Mouse (Mus musculus): ENCODE data around the gene Fibp. TPM values are rescaled to one million over a fixed set of nuclear protein-coding genes. Genes with fewer than 3 reads are reported as not detected.

Fibp gene
- polyA plus RNA-seq, 1 experiment = 88.6 TPM

DNA sequence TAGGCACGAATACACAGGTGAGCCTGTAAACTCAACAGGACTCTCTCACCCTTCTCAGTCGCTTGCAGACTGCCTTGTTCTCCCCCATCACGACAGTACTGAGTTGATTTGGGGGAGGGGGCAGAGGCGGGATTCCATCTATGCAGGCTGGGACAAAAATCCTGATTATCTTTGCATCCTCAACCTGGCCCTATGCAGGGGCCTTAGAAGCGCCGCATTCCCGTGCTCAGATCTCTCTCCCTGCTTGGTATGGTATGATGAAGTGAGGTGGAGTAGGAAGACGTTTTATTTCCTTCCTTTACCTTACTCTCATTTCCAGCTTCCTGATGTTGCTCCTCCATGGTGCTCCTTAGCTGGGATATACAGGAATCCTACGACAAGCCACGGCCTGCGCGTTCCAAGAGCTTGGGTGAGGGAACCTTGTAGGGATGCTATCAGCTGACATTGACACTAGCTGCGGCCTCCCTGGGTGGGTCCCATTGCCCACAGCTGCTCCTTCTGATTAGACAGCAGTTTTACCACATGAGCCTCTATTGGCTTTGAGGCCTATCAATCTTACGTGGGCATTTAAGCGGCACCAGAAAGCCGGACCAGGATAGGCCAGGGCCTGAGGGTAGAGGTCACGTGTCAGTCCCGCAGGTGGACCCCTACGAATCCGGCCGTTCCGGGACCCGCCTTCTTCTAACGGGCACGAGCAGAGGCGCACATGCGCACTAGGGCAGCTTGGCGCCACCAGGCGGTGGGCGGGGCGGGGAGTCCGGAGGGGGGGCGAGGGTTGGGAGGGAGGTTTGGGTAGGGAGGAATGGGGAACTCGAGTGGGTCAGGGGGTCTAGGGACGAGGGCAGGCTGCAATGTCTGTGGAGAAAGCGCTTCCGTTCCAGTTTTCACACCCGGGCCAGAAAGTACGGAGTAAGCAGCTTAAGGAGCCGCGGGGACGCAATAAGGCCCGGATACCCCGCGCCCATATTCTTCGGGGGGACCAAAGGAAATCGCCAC, 49.9 kb downstream of the Fibp start, which contains the start of gene Snx32:
Gene Snx32, minus strand, starts transcription at position 508 of the 996 bp plus-strand sequence.
- Histone ChIP-seq H3K4me1 (ENCODE audit: control insufficient read depth, insufficient read depth, low read length) (no peaks in the 10 kb centered on the region; the same call in 1 of the 2 replicates), H3K4me3 (replicated peaks; ENCODE audit: control insufficient read depth, low read depth, low read length) (peak within 1 kb of the TSS; percentile 72), H3K27ac (ENCODE audit: control insufficient read depth, insufficient read depth, low read depth, low read length, poor library complexity) (peak within 1 kb of the TSS; percentile 83)
- WGBS = 2% methylated on average over 47 of the region's 47 CpGs
- 0 out of 2 replicates have a peak, but pooled peaks have one; percentile 20 for TF ChIP-seq POLR2A (IDR thresholded peaks at IDR 0.05; ENCODE audit: borderline replicate concordance, control insufficient read depth, low read depth, low read length)
- TF ChIP-seq CTCF (IDR thresholded peaks at IDR 0.05; ENCODE audit: control insufficient read depth, insufficient read depth, low read length) = no peak

DNA sequence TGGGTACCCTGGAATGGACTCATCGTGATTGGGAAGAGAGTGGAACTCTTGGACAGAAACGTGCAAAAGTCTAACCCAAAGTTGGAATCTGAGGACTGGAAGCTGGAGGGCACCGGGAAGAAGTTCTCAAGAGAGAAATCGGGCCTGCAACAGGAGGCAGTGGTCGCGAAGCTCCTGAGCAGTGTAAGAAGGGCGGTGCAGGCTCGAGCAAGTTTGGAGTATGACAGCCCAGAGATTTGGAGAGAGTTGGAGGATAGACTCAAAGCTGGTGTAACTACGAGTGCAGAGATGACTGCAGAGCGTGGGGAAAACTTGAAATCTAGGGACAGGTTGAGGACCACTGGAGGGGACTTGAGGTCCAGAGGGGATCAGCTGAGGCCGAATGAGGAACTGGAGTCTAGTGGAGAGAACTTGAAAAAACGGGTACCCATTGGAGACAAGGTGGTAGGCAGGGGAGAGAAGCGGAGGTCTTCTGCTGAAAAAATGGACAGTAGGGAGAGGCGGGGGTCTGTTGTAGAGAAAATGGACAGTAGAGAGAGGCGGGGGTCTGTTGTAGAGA, 50.7 kb downstream of the Fibp start:
- H3K4me3 ChIP-seq (replicated peaks; ENCODE audit: control insufficient read depth, low read depth, low read length) = peak overlapping the region; percentile 72
- TF ChIP-seq POLR2A (IDR thresholded peaks at IDR 0.05; ENCODE audit: borderline replicate concordance, control insufficient read depth, low read depth, low read length) = no peak
- no peak for TF ChIP-seq CTCF (IDR thresholded peaks at IDR 0.05; ENCODE audit: control insufficient read depth, insufficient read depth, low read length)
- peak overlapping the region; percentile 83 for H3K27ac ChIP-seq (ENCODE audit: control insufficient read depth, insufficient read depth, low read depth, low read length, poor library complexity)
- no peaks in the 10 kb centered on the region; the same call in 1 of the 2 replicates for H3K4me1 ChIP-seq (ENCODE audit: control insufficient read depth, insufficient read depth, low read length)
- WGBS = 11% methylated on average over 15 of the region's 15 CpGs

GRCm38 (mm10) chr19:5512091-5513004, 51.9 kb downstream of the Fibp start:
- H3K4me1 ChIP-seq (ENCODE audit: control insufficient read depth, insufficient read depth, low read length) = no peaks in the 10 kb centered on the region; the same call in 1 of the 2 replicates
- 2% methylated on average over 12 of the region's 12 CpGs for WGBS
- H3K4me3 ChIP-seq (replicated peaks; ENCODE audit: control insufficient read depth, low read depth, low read length) = peak overlapping the region; percentile 66
- H3K27ac ChIP-seq (ENCODE audit: control insufficient read depth, insufficient read depth, low read depth, low read length, poor library complexity) = peak overlapping the region; percentile 83
- TF ChIP-seq POLR2A (IDR thresholded peaks at IDR 0.05; ENCODE audit: borderline replicate concordance, control insufficient read depth, low read depth, low read length) = no peak
- TF ChIP-seq CTCF (IDR thresholded peaks at IDR 0.05; ENCODE audit: control insufficient read depth, insufficient read depth, low read length) = no peak

DNA sequence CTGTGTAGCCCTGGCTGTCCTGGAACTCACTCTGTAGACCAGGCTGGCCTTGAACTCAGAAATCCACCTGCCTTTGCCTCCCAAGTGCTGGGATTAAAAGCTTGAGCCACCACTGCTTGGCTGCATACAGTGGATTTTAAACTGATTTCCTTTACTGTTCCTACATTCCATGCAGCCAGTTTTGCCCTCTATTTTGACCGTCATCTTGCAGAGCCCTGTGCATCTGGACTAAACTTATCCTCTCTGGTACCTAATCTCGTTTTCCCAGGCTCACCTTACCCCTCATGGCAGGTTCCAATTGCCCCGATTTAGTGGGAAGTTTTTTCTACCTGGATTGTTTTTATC, 52.6 kb downstream of the Fibp start:
- 34% methylated on average over 3 of the region's 3 CpGs for WGBS
- H3K4me3 ChIP-seq (replicated peaks; ENCODE audit: control insufficient read depth, low read depth, low read length) = peak overlapping the region; percentile 11
- H3K27ac ChIP-seq (ENCODE audit: control insufficient read depth, insufficient read depth, low read depth, low read length, poor library complexity) = peak overlapping the region; percentile 83
- TF ChIP-seq POLR2A (IDR thresholded peaks at IDR 0.05; ENCODE audit: borderline replicate concordance, control insufficient read depth, low read depth, low read length) = no peak
- TF ChIP-seq CTCF (IDR thresholded peaks at IDR 0.05; ENCODE audit: control insufficient read depth, insufficient read depth, low read length) = no peak
- no peaks in the 10 kb centered on the region; the same call in 1 of the 2 replicates for H3K4me1 ChIP-seq (ENCODE audit: control insufficient read depth, insufficient read depth, low read length)

Other genes starting within 250 kb of the Fibp start
- gene Pacs1, start 187.5 kb upstream of the Fibp start, polyA plus RNA-seq (2011; ENCODE audit: insufficient read depth, insufficient read length, low replicate concordance, missing spikeins) = 12.0 and 16.5 TPM in 2 replicates
- 83.5 and 101 TPM in 2 replicates for gene Sf3b2, start 165.2 kb upstream of the Fibp start, polyA plus RNA-seq (2011; ENCODE audit: insufficient read depth, insufficient read length, low replicate concordance, missing spikeins)
- 0.82 TPM in 1 of 2 replicates, not detected in the other for gene Gal3st3, start 162.3 kb upstream of the Fibp start, polyA plus RNA-seq (2011; ENCODE audit: insufficient read depth, insufficient read length, low replicate concordance, missing spikeins)
- gene Catsper1, start 124.9 kb upstream of the Fibp start, polyA plus RNA-seq (2011; ENCODE audit: insufficient read depth, insufficient read length, low replicate concordance, missing spikeins) = not detected in 2 replicates
- gene Cst6, start 111.0 kb upstream of the Fibp start, polyA plus RNA-seq (2011; ENCODE audit: insufficient read depth, insufficient read length, low replicate concordance, missing spikeins) = not detected in 2 replicates
- 26.5 and 37.8 TPM in 2 replicates for gene Eif1ad, start 93.9 kb upstream of the Fibp start, polyA plus RNA-seq (2011; ENCODE audit: insufficient read depth, insufficient read length, low replicate concordance, missing spikeins)
- gene Banf1, start 93.4 kb upstream of the Fibp start, polyA plus RNA-seq (2011; ENCODE audit: insufficient read depth, insufficient read length, low replicate concordance, missing spikeins) = 117 and 121 TPM in 2 replicates
- 161 and 213 TPM in 2 replicates for gene Sart1, start 71.9 kb upstream of the Fibp start, polyA plus RNA-seq (2011; ENCODE audit: insufficient read depth, insufficient read length, low replicate concordance, missing spikeins)
- gene Tsga10ip, start 58.1 kb upstream of the Fibp start, polyA plus RNA-seq (2011; ENCODE audit: insufficient read depth, insufficient read length, low replicate concordance, missing spikeins) = not detected in 2 replicates
- gene Drap1, start 35.6 kb upstream of the Fibp start, polyA plus RNA-seq (2011; ENCODE audit: insufficient read depth, insufficient read length, low replicate concordance, missing spikeins) = 169 and 195 TPM in 2 replicates
- 7.0 and 21.5 TPM in 2 replicates for gene AI837181, start 35.5 kb upstream of the Fibp start, polyA plus RNA-seq (2011; ENCODE audit: insufficient read depth, insufficient read length, low replicate concordance, missing spikeins)
- not detected in 2 replicates for gene Fosl1, start 13.1 kb upstream of the Fibp start, polyA plus RNA-seq (2011; ENCODE audit: insufficient read depth, insufficient read length, low replicate concordance, missing spikeins)
- 4.3 and 8.0 TPM in 2 replicates for gene Ccdc85b, start 2.7 kb upstream of the Fibp start, polyA plus RNA-seq (2011; ENCODE audit: insufficient read depth, insufficient read length, low replicate concordance, missing spikeins)
- 9.5 and 20.6 TPM in 2 replicates for gene Ctsw, start 7.9 kb downstream of the Fibp start, polyA plus RNA-seq (2011; ENCODE audit: insufficient read depth, insufficient read length, low replicate concordance, missing spikeins)
- 229 and 236 TPM in 2 replicates for gene Efemp2, start 13.3 kb downstream of the Fibp start, polyA plus RNA-seq (2011; ENCODE audit: insufficient read depth, insufficient read length, low replicate concordance, missing spikeins)
- 43.1 and 55.9 TPM in 2 replicates for gene Mus81, start 27.8 kb downstream of the Fibp start, polyA plus RNA-seq (2011; ENCODE audit: insufficient read depth, insufficient read length, low replicate concordance, missing spikeins)
- 441 and 478 TPM in 2 replicates for gene Cfl1, start 29.8 kb downstream of the Fibp start, polyA plus RNA-seq (2011; ENCODE audit: insufficient read depth, insufficient read length, low replicate concordance, missing spikeins)
- gene 1700020D05Rik, start 43.2 kb downstream of the Fibp start, polyA plus RNA-seq (2011; ENCODE audit: insufficient read depth, insufficient read length, low replicate concordance, missing spikeins) = 4.0 and 4.8 TPM in 2 replicates
- 15.6 and 32.5 TPM in 2 replicates for gene Snx32, start 49.9 kb downstream of the Fibp start, polyA plus RNA-seq (2011; ENCODE audit: insufficient read depth, insufficient read length, low replicate concordance, missing spikeins)
- not detected in 2 replicates for gene Ovol1, start 100.0 kb downstream of the Fibp start, polyA plus RNA-seq (2011; ENCODE audit: insufficient read depth, insufficient read length, low replicate concordance, missing spikeins)
- 7.4 and 12.4 TPM in 2 replicates for gene Ap5b1, start 107.4 kb downstream of the Fibp start, polyA plus RNA-seq (2011; ENCODE audit: insufficient read depth, insufficient read length, low replicate concordance, missing spikeins)
- gene Rnaseh2c, start 141.3 kb downstream of the Fibp start, polyA plus RNA-seq (2011; ENCODE audit: insufficient read depth, insufficient read length, low replicate concordance, missing spikeins) = 68.6 and 132 TPM in 2 replicates
- gene Kat5, start 149.6 kb downstream of the Fibp start, polyA plus RNA-seq (2011; ENCODE audit: insufficient read depth, insufficient read length, low replicate concordance, missing spikeins) = 41.5 and 87.3 TPM in 2 replicates
- gene Rela, start 176.9 kb downstream of the Fibp start, polyA plus RNA-seq (2011; ENCODE audit: insufficient read depth, insufficient read length, low replicate concordance, missing spikeins) = 17.3 and 36.3 TPM in 2 replicates
- gene Sipa1, start 203.1 kb downstream of the Fibp start, polyA plus RNA-seq (2011; ENCODE audit: insufficient read depth, insufficient read length, low replicate concordance, missing spikeins) = 72.2 and 101 TPM in 2 replicates
- 26.8 and 60.5 TPM in 2 replicates for gene Map3k11, start 228.1 kb downstream of the Fibp start, polyA plus RNA-seq (2011; ENCODE audit: insufficient read depth, insufficient read length, low replicate concordance, missing spikeins)
- gene Pcnx3, start 228.3 kb downstream of the Fibp start, polyA plus RNA-seq (2011; ENCODE audit: insufficient read depth, insufficient read length, low replicate concordance, missing spikeins) = 43.5 and 99.7 TPM in 2 replicates
- not detected in 2 replicates for gene Kcnk7, start 243.8 kb downstream of the Fibp start, polyA plus RNA-seq (2011; ENCODE audit: insufficient read depth, insufficient read length, low replicate concordance, missing spikeins)

Measured in bone marrow, adult 2 months (tissue).